Mouse (Mus musculus) bone marrow macrophage, adult 2 months (primary cell): ENCODE results near the gene Tcam1. TPM values are rescaled to one million over a fixed set of nuclear protein-coding genes. Genes with fewer than 3 reads are reported as not detected.

ENCODE experiments used
- H3K27ac ChIP-seq: 2 replicates; pipeline ENCODE4 v1.5.1; 2012; ENCODE audit warnings: low read depth, low read length; ENCODE audit not compliant: insufficient read depth
- H3K4me1 ChIP-seq: 2 replicates; pipeline ENCODE4 v1.6.1; 2012; ENCODE audit warnings: low read length; ENCODE audit not compliant: control insufficient read depth, insufficient read depth
- H3K4me3 ChIP-seq: 2 replicates; pipeline ENCODE4 v1.5.1; 2012; ENCODE audit warnings: mild to moderate bottlenecking, low read length, moderate library complexity; ENCODE audit not compliant: insufficient read depth
- CTCF ChIP-seq: IDR thresholded peaks from 2 replicates; pipeline ENCODE4 v1.5.1; 2012; ENCODE audit warnings: low read depth, mild to moderate bottlenecking, low read length, moderate library complexity
- POLR2A ChIP-seq: IDR thresholded peaks from 2 replicates; pipeline ENCODE4 v1.6.1; 2012; ENCODE audit warnings: mild to moderate bottlenecking, low read depth, low read length, borderline replicate concordance
- polyA plus RNA-seq: library from polyadenylated mRNA; stranded (reverse); fragments of >200 nt; gene quantifications from 2 replicates; pipeline ENCODE4 v1.2.4, GENCODE M21; 2012; ENCODE audit not compliant: missing spikeins, insufficient read depth, insufficient read length

Tcam1 gene
- polyA plus RNA-seq, 1 experiment: not detected

GRCm38 (mm10) chr11:106334066-106334465 is 57.6 kb downstream of the Tcam1 start:
- Histone ChIP-seq H3K4me1 (peaks cover 6% of the 10 kb centered on the region), H3K4me3 (no peak overlapping the region), H3K27ac (no peak overlapping the region)
- TF ChIP-seq POLR2A (no peak), CTCF (no peak)

GRCm38 (mm10) chr11:106338029-106338428 is 61.6 kb downstream of the Tcam1 start:
- Histone ChIP-seq H3K4me1 (no peaks in the 10 kb centered on the region), H3K27ac (no peak overlapping the region), H3K4me3 (no peak overlapping the region)
- TF ChIP-seq CTCF (no peak), POLR2A (no peak)

Other genes starting within 250 kb of the Tcam1 start
- gene Dcaf7, start 239.8 kb upstream of the Tcam1 start, polyA plus RNA-seq: 48.8 and 55.3 TPM in 2 replicates
- 7.2 and 7.6 TPM in 2 replicates for gene Taco1, start 210.6 kb upstream of the Tcam1 start, polyA plus RNA-seq
- 67.0 and 70.9 TPM in 2 replicates for gene Map3k3, start 192.1 kb upstream of the Tcam1 start, polyA plus RNA-seq
- gene Gm10840, start 115.8 kb upstream of the Tcam1 start, polyA plus RNA-seq: not detected in 2 replicates
- 263 and 272 TPM in 2 replicates for gene Limd2, start 115.8 kb upstream of the Tcam1 start, polyA plus RNA-seq
- gene Strada, start 74.5 kb upstream of the Tcam1 start, polyA plus RNA-seq: 23.8 and 25.4 TPM in 2 replicates
- gene Ccdc47, start 60.3 kb upstream of the Tcam1 start, polyA plus RNA-seq: 97.3 and 99.5 TPM in 2 replicates
- 42.8 and 46.3 TPM in 2 replicates for gene Ddx42, start 59.7 kb upstream of the Tcam1 start, polyA plus RNA-seq
- gene Ftsj3, start 20.6 kb upstream of the Tcam1 start, polyA plus RNA-seq: 17.7 and 21.7 TPM in 2 replicates
- gene Psmc5, start 20.5 kb upstream of the Tcam1 start, polyA plus RNA-seq: 76.9 and 78.8 TPM in 2 replicates
- gene Smarcd2, start 3.7 kb upstream of the Tcam1 start, polyA plus RNA-seq: 89.5 and 89.8 TPM in 2 replicates
- gene Gh, start 25.2 kb downstream of the Tcam1 start, polyA plus RNA-seq: not detected in 2 replicates
- 5.1 and 6.5 TPM in 2 replicates for gene Cd79b, start 38.1 kb downstream of the Tcam1 start, polyA plus RNA-seq
- gene Scn4a, start 76.6 kb downstream of the Tcam1 start, polyA plus RNA-seq: not detected in 2 replicates
- not detected in 2 replicates for gene Prr29, start 88.8 kb downstream of the Tcam1 start, polyA plus RNA-seq
- 7.4 and 9.4 TPM in 2 replicates for gene Icam2, start 111.4 kb downstream of the Tcam1 start, polyA plus RNA-seq
- gene Ern1, start 211.2 kb downstream of the Tcam1 start, polyA plus RNA-seq: 27.5 and 27.8 TPM in 2 replicates